Mouse (Mus musculus) kidney, embryonic 14.5 days (tissue): ENCODE results near the gene Igfbpl1. TPM values are rescaled to one million over a fixed set of nuclear protein-coding genes. Genes with fewer than 3 reads are reported as not detected.

ENCODE experiments used
- ATAC-seq: fragments of 200-750 bp; cut with Nextera tagmentation; 2 replicates; pipeline ENCODE4 v1.8.0; 2017; ENCODE audit warnings: moderate number of reproducible peaks, mild to moderate bottlenecking, moderate TSS enrichment, moderate library complexity; ENCODE audit not compliant: low FRiP score, low TSS enrichment
- H3K27ac ChIP-seq: fragments of 300-500 bp; sonication (generic); 2 replicates; pipeline ENCODE4 v1.5.1; 2014; ENCODE audit warnings: low read depth, mild to moderate bottlenecking, low read length, moderate library complexity, mixed read lengths
- H3K27me3 ChIP-seq: fragments of 300-500 bp; sonication (generic); 2 replicates; pipeline ENCODE4 v1.6.1; 2014; ENCODE audit warnings: mild to moderate bottlenecking, low read length; ENCODE audit not compliant: control insufficient read depth, insufficient read depth
- H3K36me3 ChIP-seq: fragments of 300-500 bp; sonication (generic); 2 replicates; pipeline ENCODE4 v1.6.1; 2014; ENCODE audit warnings: low read length, mixed read lengths; ENCODE audit not compliant: control insufficient read depth, insufficient read depth
- H3K4me1 ChIP-seq: fragments of 300-500 bp; sonication (generic); 2 replicates; pipeline ENCODE4 v1.6.1; 2014; ENCODE audit warnings: low read length, mixed read lengths; ENCODE audit not compliant: control insufficient read depth, insufficient read depth
- H3K4me2 ChIP-seq: fragments of 300-500 bp; sonication (generic); replicated peaks from 2 replicates; pipeline ENCODE4 v1.6.1; 2014; ENCODE audit warnings: low read depth, mild to moderate bottlenecking, low read length
- H3K4me3 ChIP-seq: fragments of 300-500 bp; sonication (generic); 2 replicates; pipeline ENCODE4 v1.5.1; 2014; ENCODE audit warnings: mild to moderate bottlenecking, low read length
- H3K9ac ChIP-seq: fragments of 300-500 bp; sonication (generic); 2 replicates; pipeline ENCODE4 v1.6.1; 2014; ENCODE audit warnings: low read depth, mild to moderate bottlenecking, low read length, moderate library complexity
- H3K9me3 ChIP-seq: fragments of 300-500 bp; sonication (generic); 2 replicates; pipeline ENCODE4 v1.6.1; 2016; ENCODE audit warnings: low read length; ENCODE audit not compliant: control insufficient read depth
- WGBS: fragments of 180-500 bp; shearing (Covaris S2); extraction: QIAGEN DNeasy Blood & Tissue Kit; methylation state at CpG from one replicate; pipeline ENCODE4 v1.1.7; 2014; 5-methylcytosine and 5-hydroxymethylcytosine counted together
- polyA plus RNA-seq: library from polyadenylated mRNA; unstranded; fragments of >200 nt; fragmentation: Nextera tagmentation; extraction: Ambion mirVana; gene quantifications from 2 replicates; pipeline ENCODE4 v1.2.1, GENCODE M21; 2014

Gene Igfbpl1
- polyA plus RNA-seq, 1 experiment from 2014 or later = 0.14 TPM

DNA sequence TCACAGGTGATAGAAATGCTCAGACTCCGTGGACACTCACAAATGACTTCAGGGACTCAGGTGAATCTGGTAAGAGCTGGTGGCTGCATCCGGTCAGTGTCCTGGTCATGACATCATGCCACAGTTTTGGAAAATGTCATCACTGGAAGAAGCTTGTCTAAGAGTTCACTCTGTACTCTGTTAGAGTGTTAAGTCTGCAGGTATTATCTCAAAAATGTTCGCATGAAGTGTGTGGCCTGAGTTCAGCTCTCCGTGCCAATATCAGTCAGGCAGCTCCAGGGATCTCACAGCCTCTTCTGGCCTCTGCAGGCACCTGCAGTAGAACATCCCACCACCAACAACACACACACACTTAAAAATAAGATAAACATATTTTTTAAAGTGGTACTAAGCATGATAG, 64.1 kb downstream of the Igfbpl1 start:
- Histone ChIP-seq H3K9ac (no peak overlapping the region), H3K9me3 (no peaks in the 10 kb centered on the region; the same call in 1 of the 2 replicates), H3K4me1 (peaks cover 39% of the 10 kb centered on the region), H3K27me3 (peaks cover 17% of the 10 kb centered on the region; the same call in 1 of the 2 replicates), H3K4me3 (no peak overlapping the region), H3K4me2 (no peak overlapping the region), H3K36me3 (no peaks in the 10 kb centered on the region), H3K27ac (no peak overlapping the region)
- WGBS = 89% methylated on average over 4 of the region's 4 CpGs
- ATAC-seq = no peak

Other genes starting within 250 kb of the Igfbpl1 start
- 2.0 and 2.2 TPM in 2 replicates for gene Aldh1b1, start 27.9 kb downstream of the Igfbpl1 start, polyA plus RNA-seq
- 0.29 and 0.61 TPM in 2 replicates for gene Stra6l, start 21.7 kb upstream of the Igfbpl1 start, polyA plus RNA-seq
- 0.16 and 0.80 TPM in 2 replicates for gene Ccdc180, start 63.4 kb upstream of the Igfbpl1 start, polyA plus RNA-seq
- 8.8 and 19.0 TPM in 2 replicates for gene Tdrd7, start 138.4 kb upstream of the Igfbpl1 start, polyA plus RNA-seq
- 5.2 and 5.3 TPM in 2 replicates for gene Tmod1, start 212.0 kb upstream of the Igfbpl1 start, polyA plus RNA-seq